Mouse (Mus musculus) erythroblast, embryonic 14.5 days (primary cell): ENCODE measurements around the gene Kcnma1.

Experiments used
- GATA1 ChIP-seq: IDR thresholded peaks from 2 replicates; pipeline ENCODE4 v1.6.1; 2012; ENCODE audit warnings: low read length, inconsistent platforms, mixed read lengths
- TAL1 ChIP-seq: IDR thresholded peaks from 3 replicates; pipeline ENCODE4 v1.6.1; 2012; ENCODE audit warnings: low read length, inconsistent platforms, mixed read lengths

DNA sequence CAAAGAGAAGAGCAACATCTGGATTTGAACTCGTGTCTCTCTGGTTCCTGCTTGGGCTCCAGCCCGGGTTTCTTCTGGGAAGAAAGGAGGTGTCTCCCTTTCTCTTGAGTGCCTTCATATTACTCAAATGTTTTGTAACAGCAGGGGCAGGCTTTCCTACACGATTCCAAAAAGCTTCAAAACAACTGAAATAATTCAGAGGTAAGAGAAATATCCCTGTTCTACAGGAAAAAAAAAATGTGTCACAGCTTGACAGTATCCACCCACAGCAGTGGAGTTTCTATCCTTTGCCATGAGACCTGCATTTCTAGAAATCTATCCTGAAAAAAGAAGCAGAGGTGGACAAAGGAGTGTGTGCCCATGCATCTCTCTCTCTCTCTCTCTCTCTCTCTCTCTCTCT, 172.3 kb downstream of the Kcnma1 start:
- no peak for TF ChIP-seq GATA1
- TF ChIP-seq TAL1, result no peak
